Mouse (Mus musculus) liver, embryonic 15.5 days (tissue): ENCODE data around the gene Kcna7. TPM values are rescaled to one million over a fixed set of nuclear protein-coding genes. Genes with fewer than 3 reads are reported as not detected.

ENCODE experiments used
- ATAC-seq: fragments of 200-750 bp; cut with Nextera tagmentation; 2 replicates; pipeline ENCODE4 v1.8.0; 2017; ENCODE audit warnings: moderate number of reproducible peaks, mild to moderate bottlenecking, moderate library complexity; ENCODE audit not compliant: insufficient read depth
- H3K27ac ChIP-seq: fragments of 300-500 bp; sonication (generic); replicated peaks from 2 replicates; pipeline ENCODE4 v1.5.1; 2015; ENCODE audit warnings: mild to moderate bottlenecking, inconsistent platforms
- H3K27me3 ChIP-seq: fragments of 300-500 bp; sonication (generic); 2 replicates; pipeline ENCODE4 v1.6.1; 2015; ENCODE audit warnings: mild to moderate bottlenecking, inconsistent platforms
- H3K36me3 ChIP-seq: fragments of 300-500 bp; sonication (generic); replicated peaks from 2 replicates; pipeline ENCODE4 v1.6.1; 2015; ENCODE audit warnings: moderate library complexity, mild to moderate bottlenecking, inconsistent platforms
- H3K4me1 ChIP-seq: fragments of 300-500 bp; sonication (generic); replicated peaks from 2 replicates; pipeline ENCODE4 v1.6.1; 2015; ENCODE audit warnings: inconsistent platforms
- H3K4me2 ChIP-seq: fragments of 300-500 bp; sonication (generic); 2 replicates; pipeline ENCODE4 v1.6.1; 2015; ENCODE audit warnings: moderate library complexity, mild to moderate bottlenecking, inconsistent platforms
- H3K4me3 ChIP-seq: fragments of 300-500 bp; sonication (generic); replicated peaks from 2 replicates; pipeline ENCODE4 v1.5.1; 2015; ENCODE audit warnings: mild to moderate bottlenecking, inconsistent platforms
- H3K9ac ChIP-seq: fragments of 300-500 bp; sonication (generic); 2 replicates; pipeline ENCODE4 v1.6.1; 2015; ENCODE audit warnings: moderate library complexity, mild to moderate bottlenecking, inconsistent platforms
- H3K9me3 ChIP-seq: fragments of 300-500 bp; sonication (generic); replicated peaks from 2 replicates; pipeline ENCODE4 v1.6.1; 2016; ENCODE audit warnings: inconsistent platforms
- WGBS: fragments of 180-500 bp; shearing (Covaris S2); methylation state at CpG from one replicate; pipeline ENCODE4 v1.1.7; 2015; ENCODE audit warnings: mixed read lengths; ENCODE audit not compliant: insufficient replicate concordance; 5-methylcytosine and 5-hydroxymethylcytosine counted together
- microRNA-seq: library from miRNA; unstranded; fragments of <30 nt; microRNA quantifications from one replicate; pipeline ENCODE4, GENCODE M21; 2016
- polyA plus RNA-seq: library from polyadenylated mRNA; unstranded; fragments of >200 nt; fragmentation: Nextera tagmentation; extraction: Ambion mirVana; gene quantifications from 2 replicates; pipeline ENCODE4 v1.2.1, GENCODE M21; 2015

Gene Kcna7
- polyA plus RNA-seq, 1 experiment from 2014 or later, result not detected

DNA sequence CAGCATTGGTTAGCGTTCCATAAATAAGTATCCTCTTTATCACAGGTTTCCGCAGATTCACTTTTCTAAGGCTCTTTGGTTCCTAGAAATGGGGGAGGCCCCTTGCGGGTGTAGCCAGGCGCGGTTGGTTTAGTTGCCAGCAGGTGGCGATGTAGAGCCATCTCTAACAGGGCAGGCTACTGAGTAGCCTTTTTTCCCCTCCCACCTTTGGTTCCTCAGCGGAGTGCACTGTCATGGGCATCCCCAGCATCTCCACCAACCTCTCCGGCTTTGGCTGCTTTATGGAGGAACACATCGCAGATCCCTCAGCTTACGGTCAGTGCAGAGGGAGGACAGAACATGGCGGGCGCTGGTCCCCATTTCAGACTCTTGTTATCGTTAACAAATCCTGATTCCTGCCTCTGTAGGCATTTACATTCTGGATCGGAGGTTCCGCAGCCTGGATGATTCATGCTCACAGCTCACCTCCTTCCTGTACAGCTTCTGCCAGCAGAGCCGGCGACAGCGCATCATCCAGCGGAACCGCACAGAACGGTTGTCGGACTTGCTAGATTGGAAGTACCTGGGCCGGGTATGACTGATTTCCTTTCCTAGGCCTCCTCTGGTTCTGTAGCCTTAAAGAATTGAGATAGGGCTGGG, 46.0 kb downstream of the Kcna7 start:
- 50% methylated on average over 23 of the region's 23 CpGs for whole genome bisulfite sequencing
- ATAC-seq, result peak; percentile 68
- Histone ChIP-seq H3K9ac (no peak overlapping the region), H3K27ac (0 out of 2 replicates have a peak overlapping the region, but pooled peaks have one; percentile 19), H3K9me3 (no peaks in the 10 kb centered on the region), H3K27me3 (no peaks in the 10 kb centered on the region), H3K4me1 (peaks cover 33% of the 10 kb centered on the region), H3K36me3 (peaks cover 34% of the 10 kb centered on the region), H3K4me3 (0 out of 2 replicates have a peak overlapping the region, but pooled peaks have one; percentile 1), H3K4me2 (0 out of 2 replicates have a peak overlapping the region, but pooled peaks have one; percentile 20)

DNA sequence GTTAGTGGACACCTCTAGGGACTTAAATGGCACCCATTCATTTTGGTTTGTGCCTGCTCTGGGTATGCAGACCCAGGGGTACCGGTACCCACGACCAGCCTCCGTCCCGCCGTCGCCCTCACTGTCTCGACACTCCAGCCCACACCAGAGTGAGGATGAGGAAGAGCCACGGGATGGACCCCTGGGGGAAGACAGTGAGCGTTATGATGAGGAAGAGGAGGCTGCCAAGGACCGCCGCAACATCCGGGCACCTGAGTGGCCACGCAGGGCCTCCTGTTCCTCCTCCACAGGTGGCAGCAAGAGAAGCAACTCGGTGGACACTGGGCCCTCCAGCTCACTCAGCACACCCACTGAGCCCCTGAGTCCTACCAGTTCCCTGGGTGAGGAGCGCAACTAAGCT, 49.5 kb downstream of the Kcna7 start:
- WGBS, result 87% methylated on average over 15 of the region's 15 CpGs
- Histone ChIP-seq H3K27me3 (no peaks in the 10 kb centered on the region), H3K9me3 (no peaks in the 10 kb centered on the region), H3K27ac (no peak overlapping the region), H3K4me2 (no peak overlapping the region), H3K36me3 (peaks cover 52% of the 10 kb centered on the region), H3K4me3 (no peak overlapping the region), H3K9ac (no peak overlapping the region), H3K4me1 (peaks cover 46% of the 10 kb centered on the region)
- no peak for ATAC-seq

DNA sequence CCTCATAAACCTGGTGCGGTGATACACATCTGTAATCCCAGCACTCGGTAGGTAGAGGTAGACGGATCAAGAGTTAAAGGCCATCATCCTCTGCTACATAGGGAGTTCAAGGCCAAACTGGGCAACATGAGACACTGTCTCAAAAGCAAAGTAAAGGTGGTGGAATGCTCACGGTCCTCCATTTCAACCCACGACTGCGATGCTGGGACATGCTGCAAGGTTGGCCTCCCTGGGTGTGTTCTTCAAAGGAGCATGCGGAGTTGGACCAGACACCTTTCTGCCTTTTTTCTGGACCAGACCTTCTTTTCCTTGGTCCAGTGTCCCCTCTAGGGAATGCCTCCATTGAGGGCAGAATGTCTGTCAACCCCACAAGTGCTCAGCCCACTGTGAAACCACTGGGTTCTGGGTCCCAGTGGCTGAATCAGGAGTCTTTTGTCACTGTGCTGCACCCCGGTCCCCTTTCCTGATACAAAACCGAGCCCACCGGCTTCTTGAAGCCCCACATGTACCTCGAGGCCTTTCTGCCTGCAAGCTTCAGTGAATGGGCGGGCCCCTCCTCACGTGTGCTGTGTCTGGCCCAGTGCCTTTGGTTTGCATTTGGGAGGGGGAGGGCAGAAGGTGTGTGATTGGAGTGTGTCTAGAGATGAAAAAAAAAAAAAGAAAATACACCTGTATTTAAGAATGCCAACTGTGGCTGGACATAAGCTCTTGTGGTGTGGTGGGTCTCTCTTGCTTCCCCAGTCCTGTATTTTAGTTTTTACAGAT, 50.7 kb downstream of the Kcna7 start:
- H3K9me3 ChIP-seq, result no peaks in the 10 kb centered on the region
- H3K27me3 ChIP-seq, result no peaks in the 10 kb centered on the region
- WGBS, result 73% methylated on average over 13 of the region's 13 CpGs
- no peak overlapping the region for H3K4me3 ChIP-seq
- H3K27ac ChIP-seq, result peak overlapping the region; percentile 97
- ATAC-seq, result no peak
- H3K4me2 ChIP-seq, result peak overlapping the region; percentile 87; the same call in 1 of the 2 replicates
- peaks cover 52% of the 10 kb centered on the region for H3K36me3 ChIP-seq
- no peak overlapping the region for H3K9ac ChIP-seq
- peaks cover 55% of the 10 kb centered on the region for H3K4me1 ChIP-seq

DNA sequence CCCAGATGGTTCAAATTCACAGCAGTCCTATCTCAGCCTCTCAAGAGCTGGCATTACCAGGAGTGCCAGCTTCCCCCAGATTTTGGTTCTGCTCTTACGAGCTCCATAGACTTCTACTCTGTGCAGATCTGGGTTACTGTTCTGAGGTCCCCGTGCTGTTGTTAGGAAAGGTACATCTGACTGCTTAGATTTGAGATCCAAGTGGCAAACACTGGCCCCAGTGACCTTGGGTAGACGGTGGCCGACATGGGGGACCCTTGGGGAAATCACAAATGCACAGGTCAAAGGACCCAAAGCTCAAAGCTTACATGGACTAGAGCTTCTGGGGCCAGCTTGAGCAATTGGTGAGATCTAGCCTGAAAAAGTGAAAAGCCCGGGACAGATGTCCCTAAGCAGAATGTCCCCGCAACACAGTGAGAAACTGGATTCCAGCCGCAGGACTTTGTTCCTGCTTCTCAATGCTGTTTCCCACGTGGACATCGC, 51.3 kb downstream of the Kcna7 start:
- Histone ChIP-seq H3K27me3 (no peaks in the 10 kb centered on the region), H3K4me2 (peak overlapping the region; percentile 87), H3K27ac (peak overlapping the region; percentile 97), H3K9me3 (no peaks in the 10 kb centered on the region), H3K9ac (0 out of 2 replicates have a peak overlapping the region, but pooled peaks have one; percentile 80), H3K4me3 (peak overlapping the region; percentile 76; the same call in 1 of the 2 replicates), H3K4me1 (peaks cover 55% of the 10 kb centered on the region), H3K36me3 (peaks cover 54% of the 10 kb centered on the region)
- WGBS, result 54% methylated on average over 9 of the region's 9 CpGs
- ATAC-seq, result no peak

DNA sequence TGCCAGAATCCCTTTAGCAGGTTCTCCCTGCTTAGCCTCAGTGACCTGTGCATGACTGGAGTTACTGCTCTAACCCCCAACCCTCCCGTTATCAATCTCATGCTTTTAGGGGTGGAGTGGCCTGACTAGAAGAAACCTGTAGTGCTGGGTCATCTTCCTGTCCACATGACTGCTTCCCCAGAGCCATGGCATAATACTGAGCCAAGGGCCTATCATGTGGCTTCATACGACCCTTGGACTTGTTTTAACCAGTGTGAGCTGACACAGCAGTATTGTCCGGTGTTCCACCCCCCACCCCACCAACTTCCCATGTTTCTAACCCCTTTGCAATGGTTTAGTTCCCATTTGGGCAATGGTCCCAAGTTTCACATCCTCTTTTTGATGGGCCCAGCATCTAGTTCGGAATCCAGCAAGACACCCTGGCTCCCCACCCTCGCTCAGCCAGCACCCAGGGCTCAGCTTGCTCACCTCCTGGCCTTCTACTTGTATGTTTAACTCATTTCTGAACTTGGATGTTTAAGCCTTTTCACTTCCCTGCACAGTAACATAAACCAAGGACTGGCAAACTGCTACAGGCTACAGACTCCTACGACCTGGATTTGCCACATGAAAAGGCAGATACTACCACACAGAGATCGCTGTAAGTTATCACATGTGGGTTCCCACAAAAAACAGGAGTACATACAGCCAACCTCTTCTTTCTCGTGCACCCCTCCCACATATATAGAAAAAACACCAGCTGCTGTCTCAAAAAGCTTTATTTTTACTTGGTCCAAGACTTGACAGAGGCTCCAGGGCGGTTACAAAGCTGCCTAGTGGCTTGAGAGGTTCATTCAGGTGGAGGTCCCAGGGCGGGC, 52.0 kb downstream of the Kcna7 start:
- peak overlapping the region; percentile 87 for H3K4me2 ChIP-seq
- WGBS, result 38% methylated on average over 10 of the region's 10 CpGs
- H3K4me1 ChIP-seq, result peaks cover 55% of the 10 kb centered on the region
- H3K27me3 ChIP-seq, result no peaks in the 10 kb centered on the region
- peak overlapping the region; percentile 76 for H3K4me3 ChIP-seq
- H3K27ac ChIP-seq, result peak overlapping the region; percentile 97
- peaks cover 54% of the 10 kb centered on the region for H3K36me3 ChIP-seq
- 0 out of 2 replicates have a peak, but pooled peaks have one; percentile 2 for ATAC-seq
- H3K9ac ChIP-seq, result peak overlapping the region; percentile 80
- H3K9me3 ChIP-seq, result no peaks in the 10 kb centered on the region

DNA sequence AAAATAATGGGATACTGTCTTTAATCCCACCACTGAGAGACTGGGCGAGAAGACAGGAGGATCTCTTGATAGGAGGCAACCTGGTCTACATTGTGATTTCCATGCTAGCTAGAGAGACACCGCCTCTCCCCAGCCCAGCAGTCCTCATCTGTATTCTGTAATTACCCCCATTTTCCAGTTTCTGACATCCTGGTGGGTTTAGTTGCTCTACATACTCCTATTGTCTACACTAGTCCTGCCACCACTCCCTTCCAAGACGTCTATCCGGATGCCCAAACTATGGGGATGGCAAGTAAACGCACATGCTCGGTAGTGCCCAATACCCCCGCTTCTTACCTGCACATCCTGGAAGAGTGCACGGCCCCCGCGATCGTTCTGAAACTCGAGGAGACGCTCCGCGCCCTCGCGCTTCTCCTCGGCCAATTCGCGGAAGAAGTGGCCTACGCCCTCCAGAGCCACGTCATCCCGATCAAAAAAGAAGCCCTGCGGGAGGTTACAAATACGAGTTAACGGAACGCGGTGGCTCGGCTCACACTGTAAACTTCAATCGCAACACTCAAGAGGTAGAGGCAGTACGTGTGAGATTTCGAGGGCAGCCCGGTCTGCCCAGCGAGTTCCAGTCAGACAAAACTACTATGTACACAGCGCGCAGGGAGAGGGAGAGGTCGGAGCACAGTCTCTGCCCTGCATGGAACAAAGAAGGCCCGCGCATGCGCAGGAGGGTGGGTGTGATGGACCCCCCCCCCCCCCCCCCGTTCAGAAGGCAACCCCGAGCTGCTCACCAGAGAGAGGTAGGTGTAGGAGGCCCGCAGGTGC, 53.5 kb downstream of the Kcna7 start:
- H3K4me3 ChIP-seq, result peak overlapping the region; percentile 76

More for the DNA sequence above, 53.5 kb downstream of the Kcna7 start:
- Histone ChIP-seq H3K4me2 (peak overlapping the region; percentile 87), H3K4me1 (peaks cover 62% of the 10 kb centered on the region), H3K9me3 (no peaks in the 10 kb centered on the region), H3K9ac (peak overlapping the region; percentile 80), H3K36me3 (peaks cover 66% of the 10 kb centered on the region), H3K27me3 (no peaks in the 10 kb centered on the region), H3K27ac (peak overlapping the region; percentile 97)
- WGBS, result 2% methylated on average over 43 of the region's 43 CpGs
- ATAC-seq, result peak; percentile 34

Small RNA genes lying within 50 kb of the gene (microRNA-seq; reads per million reads assigned to microRNA genes)
- 0.76 reads per million for gene Gm22133

Other genes starting within 250 kb of the Kcna7 start
- not detected in 2 replicates for gene Slc17a7, start 241.7 kb upstream of the Kcna7 start, polyA plus RNA-seq
- gene Gfy, start 226.1 kb upstream of the Kcna7 start, polyA plus RNA-seq, result not detected in 2 replicates
- not detected in 2 replicates for gene Pth2, start 224.7 kb upstream of the Kcna7 start, polyA plus RNA-seq
- gene Ccdc155, start 200.8 kb upstream of the Kcna7 start, polyA plus RNA-seq, result 0.07 and 0.13 TPM in 2 replicates
- gene Dkkl1, start 193.5 kb upstream of the Kcna7 start, polyA plus RNA-seq, result 2.0 and 2.4 TPM in 2 replicates
- 6.6 and 7.0 TPM in 2 replicates for gene Tead2, start 189.9 kb upstream of the Kcna7 start, polyA plus RNA-seq
- gene Cd37, start 166.5 kb upstream of the Kcna7 start, polyA plus RNA-seq, result 15.1 and 16.7 TPM in 2 replicates
- gene Slc6a16, start 164.6 kb upstream of the Kcna7 start, polyA plus RNA-seq, result not detected in 2 replicates
- gene Slc6a21, start 128.1 kb upstream of the Kcna7 start, polyA plus RNA-seq, result not detected in 2 replicates
- 1.3 and 1.5 TPM in 2 replicates for gene Trpm4, start 71.9 kb upstream of the Kcna7 start, polyA plus RNA-seq
- gene Hrc, start 70.4 kb upstream of the Kcna7 start, polyA plus RNA-seq, result 0.31 and 0.54 TPM in 2 replicates
- gene Ppfia3, start 38.6 kb upstream of the Kcna7 start, polyA plus RNA-seq, result 0.09 and 0.14 TPM in 2 replicates
- gene Lin7b, start 35.1 kb upstream of the Kcna7 start, polyA plus RNA-seq, result not detected in 2 replicates
- gene Snrnp70, start 9.9 kb upstream of the Kcna7 start, polyA plus RNA-seq, result 77.8 and 86.3 TPM in 2 replicates
- 0.22 and 0.24 TPM in 2 replicates for gene Ntf5, start 8.0 kb downstream of the Kcna7 start, polyA plus RNA-seq
- gene Lhb, start 15.2 kb downstream of the Kcna7 start, polyA plus RNA-seq, result not detected in 2 replicates
- gene Gys1, start 29.2 kb downstream of the Kcna7 start, polyA plus RNA-seq, result 6.8 and 7.7 TPM in 2 replicates
- gene Ruvbl2, start 32.4 kb downstream of the Kcna7 start, polyA plus RNA-seq, result 67.1 and 74.2 TPM in 2 replicates
- gene Ftl1, start 54.2 kb downstream of the Kcna7 start, polyA plus RNA-seq, result 6,104 and 6,562 TPM in 2 replicates
- 70.3 and 71.4 TPM in 2 replicates for gene Bax, start 61.2 kb downstream of the Kcna7 start, polyA plus RNA-seq
- 0.58 and 0.62 TPM in 2 replicates for gene Tulp2, start 76.2 kb downstream of the Kcna7 start, polyA plus RNA-seq
- gene Gm45808, start 81.2 kb downstream of the Kcna7 start, polyA plus RNA-seq, result not detected in 2 replicates
- 2.4 and 2.5 TPM in 2 replicates for gene Dhdh, start 83.2 kb downstream of the Kcna7 start, polyA plus RNA-seq
- 118 and 131 TPM in 2 replicates for gene Nucb1, start 104.8 kb downstream of the Kcna7 start, polyA plus RNA-seq
- gene Ppp1r15a, start 120.6 kb downstream of the Kcna7 start, polyA plus RNA-seq, result 280 and 325 TPM in 2 replicates
- 0.66 and 0.75 TPM in 2 replicates for gene Plekha4, start 120.7 kb downstream of the Kcna7 start, polyA plus RNA-seq
- 1.9 and 2.2 TPM in 2 replicates for gene Hsd17b14, start 149.2 kb downstream of the Kcna7 start, polyA plus RNA-seq
- gene Bcat2, start 164.5 kb downstream of the Kcna7 start, polyA plus RNA-seq, result 46.3 and 48.5 TPM in 2 replicates
- not detected in 2 replicates for gene Fgf21, start 209.8 kb downstream of the Kcna7 start, polyA plus RNA-seq
- gene Fut1, start 211.6 kb downstream of the Kcna7 start, polyA plus RNA-seq, result not detected in 2 replicates
- 0.06 and 0.10 TPM in 2 replicates for gene Izumo1, start 216.2 kb downstream of the Kcna7 start, polyA plus RNA-seq
- gene Rasip1, start 221.8 kb downstream of the Kcna7 start, polyA plus RNA-seq, result 2.8 and 3.8 TPM in 2 replicates
- 0.91 and 1.2 TPM in 2 replicates for gene Mamstr, start 234.3 kb downstream of the Kcna7 start, polyA plus RNA-seq